ENCODE assay signal across 9 mouse cellular contexts in the genomic region with DNA sequence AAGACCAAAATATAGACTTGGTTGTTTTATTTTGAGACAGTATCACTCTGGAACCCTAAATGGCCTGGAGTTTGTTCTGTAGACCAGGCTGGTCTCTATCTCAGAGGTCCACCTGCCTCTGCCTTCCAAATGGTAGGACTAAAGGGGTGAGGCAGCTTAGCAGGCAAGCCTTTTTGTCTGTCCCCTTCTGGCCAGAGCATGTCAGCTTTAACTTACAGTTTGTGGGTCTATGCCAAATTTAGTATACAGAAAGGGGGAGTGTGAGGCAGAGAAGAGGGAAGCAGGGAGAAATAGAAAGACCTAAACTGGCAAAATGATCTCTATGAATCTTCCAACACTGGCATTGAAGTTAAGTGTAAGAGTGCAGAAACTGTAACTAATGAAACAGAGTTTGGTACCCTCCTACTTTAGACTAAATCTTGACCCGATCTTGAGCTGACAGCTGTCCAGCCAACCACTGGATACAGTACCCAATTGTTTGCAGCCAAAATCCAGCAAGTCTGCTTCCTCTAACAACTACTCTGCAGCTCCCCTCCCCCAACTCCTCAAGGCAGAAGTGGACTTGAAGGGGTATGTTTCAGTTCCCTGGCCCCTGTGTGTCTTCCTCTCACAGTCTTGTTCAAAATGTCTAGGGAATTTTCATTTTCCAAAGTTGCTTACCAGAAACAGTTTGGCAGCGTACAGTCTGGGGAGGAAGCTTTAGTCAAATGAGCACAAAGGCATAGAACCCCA.
DNase-seq lines count a peak whose midpoint lies in the region; ATAC-seq lines count a peak whose summit lies in the region.
"Had no signal": no experiment of that assay in that cellular context is flagged by ENCODE, and none has a peak within 500 bp of the region (broad histone marks: within the 10 kb centered on the region; RNA-seq: fewer than 3 reads in every experiment).

No protein-coding gene starts in this region.

- no peaks in the 10 kb centered on the region for H3K36me3 ChIP-seq in liver, embryonic 13.5 days
- H3K36me3 ChIP-seq in limb, embryonic 10.5 days: no peaks in the 10 kb centered on the region
- H3K36me3 ChIP-seq: neural tube, embryonic 12.5 days had no signal

- DNase-seq in frontal cortex, postnatal 14 days (ENCODE audit: low spot score in 2 of 2): peak; percentile 16
- no peak for DNase-seq in frontal cortex, postnatal 25 days (ENCODE audit: low spot score in 2 of 2)
- DNase-seq in urinary bladder, postnatal 14 days (ENCODE audit: low spot score): peak; percentile 8
- DNase-seq in urinary bladder, postnatal 10 days (ENCODE audit: low spot score): no peak
- no peak for DNase-seq in liver, embryonic 13.5 days
- no peak for DNase-seq in limb, embryonic 10.5 days (ENCODE audit: low spot score)
- no peak for DNase-seq in thymus, postnatal 25 days
- no peak for DNase-seq in layer of hippocampus, postnatal 25 days (ENCODE audit: extremely low spot score in 1 of 2, low spot score in 1 of 2)

- H3K4me2 ChIP-seq in liver, embryonic 13.5 days: no peak overlapping the region
- H3K4me2 ChIP-seq: neural tube, embryonic 12.5 days had no signal

- no peaks in the 10 kb centered on the region for H3K9me3 ChIP-seq in liver, embryonic 13.5 days (replicated peaks)
- no peaks in the 10 kb centered on the region for H3K9me3 ChIP-seq in limb, embryonic 10.5 days (replicated peaks)
- H3K9me3 ChIP-seq: neural tube, embryonic 12.5 days had no signal

- H3K27me3 ChIP-seq in liver, embryonic 13.5 days: no peaks in the 10 kb centered on the region
- H3K27me3 ChIP-seq in limb, embryonic 10.5 days (ENCODE audit: low read depth, poor library complexity, severe bottlenecking): no peaks in the 10 kb centered on the region
- H3K27me3 ChIP-seq: neural tube, embryonic 12.5 days had no signal

- no peak overlapping the region for H3K9ac ChIP-seq in liver, embryonic 13.5 days
- H3K9ac ChIP-seq: neural tube, embryonic 12.5 days had no signal

- H3K4me3 ChIP-seq in liver, embryonic 13.5 days (replicated peaks): no peak overlapping the region
- H3K4me3 ChIP-seq in limb, embryonic 10.5 days: no peak overlapping the region
- H3K4me3 ChIP-seq: neural tube, embryonic 12.5 days had no signal

- ATAC-seq in liver, embryonic 13.5 days (ENCODE audit: low read depth): peak; percentile 53; the same call in 1 of the 2 replicates

- peak overlapping the region; percentile 19; the same call in 1 of the 2 replicates for H3K27ac ChIP-seq in liver, embryonic 13.5 days
- H3K27ac ChIP-seq in limb, embryonic 10.5 days: no peak overlapping the region
- H3K27ac ChIP-seq: neural tube, embryonic 12.5 days had no signal

- H3K4me1 ChIP-seq in liver, embryonic 13.5 days (replicated peaks): peaks cover 17% of the 10 kb centered on the region
- peaks cover 9% of the 10 kb centered on the region for H3K4me1 ChIP-seq in limb, embryonic 10.5 days
- H3K4me1 ChIP-seq: neural tube, embryonic 12.5 days had no signal

- 49% methylated on average over 2 of the region's 2 CpGs for WGBS in liver, embryonic 13.5 days (ENCODE audit: insufficient replicate concordance)
- 85% methylated on average over 2 of the region's 2 CpGs for WGBS in limb, embryonic 10.5 days

Comparison
In these comparisons a context has a peak if more than half of its experiments do, and no peak if none do; other contexts are left out.
1. DNase-seq: peak in frontal cortex, postnatal 14 days (2 of 2) and urinary bladder, postnatal 14 days (single experiment); none in frontal cortex, postnatal 25 days (0 of 2), urinary bladder, postnatal 10 days (single experiment), liver, embryonic 13.5 days (single experiment), limb, embryonic 10.5 days (single experiment), thymus, postnatal 25 days (single experiment) and layer of hippocampus, postnatal 25 days (0 of 2).